In genomic region chr7:115376067-115376466, GRCm38 (mm10) we compare ENCODE assay signal across 26 mouse cellular contexts.
"Had no signal": no experiment of that assay in that cellular context is flagged by ENCODE, and none has a peak within 500 bp of the region (broad histone marks: within the 10 kb centered on the region; RNA-seq: fewer than 3 reads in every experiment).

No protein-coding gene starts in this region.

- ATAC-seq: hindbrain, embryonic 16.5 days; inflammation-experienced regulatory T-cells, adult 6 months; intestine, embryonic 15.5 days; intestine, postnatal 0 days; liver, embryonic 12.5 days had no signal

- H3K9ac ChIP-seq: hindbrain, embryonic 12.5 days; hindbrain, embryonic 14.5 days; intestine, embryonic 15.5 days; limb, embryonic 13.5 days; limb, embryonic 15.5 days; liver, embryonic 12.5 days; liver, embryonic 14.5 days had no signal

- H3K4me3 ChIP-seq: gastrocnemius, adult 2 months; heart, adult 2 months; hindbrain, embryonic 10.5 days; hindbrain, embryonic 12.5 days; intestine, embryonic 15.5 days; limb, embryonic 13.5 days; limb, embryonic 15.5 days; liver, embryonic 12.5 days had no signal

- H3K36me3 ChIP-seq: hindbrain, embryonic 10.5 days; hindbrain, embryonic 12.5 days; intestine, embryonic 15.5 days; limb, embryonic 13.5 days; limb, embryonic 15.5 days; liver, embryonic 12.5 days had no signal

- H3K9me3 ChIP-seq: hindbrain, embryonic 10.5 days; hindbrain, embryonic 12.5 days; intestine, embryonic 15.5 days; limb, embryonic 13.5 days; limb, embryonic 15.5 days; liver, embryonic 12.5 days had no signal

- DNase-seq: gastrocnemius, adult 2 months; gastrocnemius, postnatal 10 days; gastrocnemius, postnatal 25 days; heart, adult 2 months; heart, postnatal 14 days; heart, postnatal 36 days; kidney, adult 18-20 months; kidney, adult 8-10 months; kidney, postnatal 10 days; kidney, postnatal 25 days; kidney, postnatal 4 days; layer of hippocampus, adult 9-11 months; layer of hippocampus, postnatal 36 days; left cerebral cortex, postnatal 4 days had no signal

- H3K27me3 ChIP-seq: hindbrain, embryonic 12.5 days; intestine, embryonic 15.5 days; limb, embryonic 13.5 days; limb, embryonic 15.5 days; liver, embryonic 12.5 days had no signal

- H3K4me2 ChIP-seq: heart, embryonic 11.5 days; hindbrain, embryonic 12.5 days; hindbrain, embryonic 14.5 days; intestine, embryonic 15.5 days; limb, embryonic 13.5 days; limb, embryonic 15.5 days; liver, embryonic 12.5 days had no signal

- H3K4me1 ChIP-seq: liver, embryonic 12.5 days had no signal

- H3K27ac ChIP-seq: gastrocnemius, adult 2 months; heart, adult 2 months; hindbrain, embryonic 10.5 days; hindbrain, embryonic 12.5 days; hindbrain, embryonic 14.5 days; intestine, embryonic 15.5 days; limb, embryonic 13.5 days; limb, embryonic 15.5 days; liver, embryonic 12.5 days; liver, embryonic 14.5 days had no signal
